Mouse (Mus musculus) heart, adult 8-10 months (tissue): ENCODE results near the gene Rnf5. TPM values are rescaled to one million over a fixed set of nuclear protein-coding genes. Genes with fewer than 3 reads are reported as not detected.

Experiments
- DNase-seq: peaks from one replicate; pipeline ENCODE4 v3.0.0; 2022; ENCODE audit warnings: low spot score
- total RNA-seq, 4 experiments: library from RNA; stranded (reverse); gene quantifications; 2 replicates each; pipeline ENCODE4 v1.2.4; 2022

Gene Rnf5
- total RNA-seq, result 10 to 100 TPM; 37.4 to 42.5 (median 39.1) TPM

DNA sequence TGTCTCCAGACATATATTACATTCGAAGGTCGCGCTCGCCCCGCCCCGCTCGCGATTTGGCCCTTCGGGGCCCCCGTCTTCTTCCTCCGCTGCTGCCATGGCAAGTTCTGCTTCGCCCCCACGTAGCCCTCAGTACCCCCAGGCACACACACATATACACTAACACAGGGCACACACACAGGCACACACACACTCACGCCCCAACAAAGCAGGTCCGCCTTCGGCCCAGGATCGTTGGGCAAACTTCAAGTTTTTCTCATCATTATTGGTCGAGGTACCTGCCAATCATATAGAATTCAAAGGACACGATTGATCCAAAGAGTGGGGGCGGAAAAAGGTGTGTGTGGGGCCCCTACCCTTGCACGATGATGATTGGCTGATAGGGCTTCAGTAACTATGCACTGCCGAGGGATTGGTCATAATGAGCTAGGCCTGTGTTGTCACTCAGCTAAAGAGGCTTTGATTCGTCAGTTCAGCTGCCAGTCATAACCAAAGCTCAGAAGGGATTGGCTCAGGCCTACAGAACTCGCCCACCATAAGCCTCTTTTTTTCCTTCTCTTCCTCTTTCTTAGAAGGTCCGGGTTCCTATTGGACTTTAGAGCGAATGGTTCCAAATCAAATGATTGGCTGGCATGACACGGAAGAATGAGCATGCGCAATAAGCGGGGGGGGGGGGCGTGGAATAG is at the start of gene Rnf5:
Gene Rnf5 (minus strand): TSS at position 316 of the 686 bp plus-strand sequence.
- peak; percentile 100 for DNase-seq

DNA sequence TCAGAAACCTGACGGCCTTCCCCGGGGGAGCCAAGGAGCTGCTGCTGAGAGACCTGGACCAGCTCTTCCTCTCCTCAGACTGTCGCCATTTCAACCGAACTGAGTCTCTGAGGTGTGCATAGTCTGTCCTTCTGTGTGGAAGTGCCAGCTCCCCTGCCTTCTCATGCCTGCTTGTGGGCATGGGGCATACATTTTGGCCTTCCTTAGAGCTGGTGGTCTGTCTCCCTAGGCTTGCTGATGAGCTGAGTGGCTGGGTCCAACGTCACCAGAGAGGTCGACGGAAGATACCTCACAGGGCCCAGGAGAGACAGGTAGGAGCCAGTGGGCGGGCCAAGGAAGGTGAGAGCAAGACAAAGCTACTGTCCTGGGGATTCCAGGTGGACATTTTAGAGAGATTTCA is 49.5 kb upstream of the Rnf5 start:
- no peak for DNase-seq

DNA sequence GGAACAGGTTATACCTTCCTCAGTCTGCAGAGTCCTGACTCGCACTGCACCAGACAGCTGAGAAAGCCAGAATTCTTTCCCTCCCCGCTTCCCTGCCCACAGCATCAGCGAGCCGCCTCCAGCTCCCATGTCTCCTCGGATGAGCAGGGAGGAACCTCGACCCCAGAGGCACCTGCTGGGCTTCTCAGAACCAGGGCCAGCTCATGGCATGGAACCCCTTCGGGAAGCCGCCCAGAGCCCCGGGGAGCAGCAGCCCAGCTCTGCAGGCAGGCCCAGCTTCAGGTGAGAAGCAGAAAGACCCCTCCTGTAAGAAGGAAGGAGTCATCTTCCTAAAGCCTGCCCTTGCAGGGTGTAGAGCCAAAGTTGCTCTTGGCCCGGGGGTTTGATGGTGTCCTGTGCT is 49.1 kb upstream of the Rnf5 start:
- no peak for DNase-seq

DNA sequence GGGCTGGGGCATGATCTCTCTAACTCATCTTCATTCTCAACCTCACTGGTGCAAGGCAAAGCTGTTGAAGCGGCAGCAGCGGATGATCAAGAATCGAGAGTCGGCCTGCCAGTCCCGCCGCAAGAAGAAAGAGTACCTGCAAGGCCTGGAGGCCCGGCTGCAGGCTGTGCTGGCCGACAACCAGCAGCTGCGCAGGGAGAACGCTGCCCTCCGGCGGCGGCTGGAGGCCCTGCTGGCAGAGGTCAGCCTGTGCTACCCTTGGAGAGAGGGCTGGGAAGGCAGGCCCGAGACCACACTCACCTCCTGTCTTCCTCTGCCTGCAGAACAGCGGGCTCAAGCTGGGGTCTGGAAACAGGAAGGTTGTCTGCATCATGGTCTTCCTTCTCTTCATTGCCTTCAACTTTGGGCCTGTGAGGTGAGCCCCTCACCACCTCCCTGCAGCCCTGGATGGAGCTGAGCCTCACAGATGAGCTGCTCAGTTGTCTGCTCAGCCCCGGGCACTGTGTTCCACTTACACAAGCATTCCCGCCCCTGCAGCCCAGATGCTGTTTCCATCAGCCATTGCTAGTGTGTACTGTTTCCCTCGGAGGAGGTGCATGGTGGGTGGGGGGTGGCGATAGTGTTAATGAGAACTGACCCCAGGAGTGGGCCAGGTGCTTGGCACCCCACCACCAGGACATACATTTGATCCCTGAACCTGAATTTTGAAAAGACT is 48.2 kb upstream of the Rnf5 start:
- DNase-seq, result no peak

DNA sequence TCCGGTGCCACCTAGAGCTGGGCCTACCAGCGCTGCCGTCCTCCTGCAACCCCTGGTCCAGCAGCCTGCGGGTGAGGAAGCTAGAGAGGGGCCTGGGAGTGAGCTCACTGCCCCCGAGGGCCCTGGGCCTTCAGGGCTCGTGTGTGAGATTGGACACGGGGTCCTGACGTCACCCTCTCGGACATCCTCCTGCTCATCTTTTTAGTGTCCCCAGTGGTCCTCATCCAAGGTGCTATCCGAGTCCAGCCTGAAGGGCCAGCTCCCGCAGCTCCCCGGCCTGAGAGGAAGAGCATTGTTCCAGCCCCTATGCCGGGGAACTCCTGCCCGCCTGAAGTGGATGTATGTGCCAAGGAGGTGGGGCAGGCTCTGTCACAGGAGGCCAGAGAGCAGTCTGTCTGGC is 47.3 kb upstream of the Rnf5 start:
- DNase-seq, result no peak

DNA sequence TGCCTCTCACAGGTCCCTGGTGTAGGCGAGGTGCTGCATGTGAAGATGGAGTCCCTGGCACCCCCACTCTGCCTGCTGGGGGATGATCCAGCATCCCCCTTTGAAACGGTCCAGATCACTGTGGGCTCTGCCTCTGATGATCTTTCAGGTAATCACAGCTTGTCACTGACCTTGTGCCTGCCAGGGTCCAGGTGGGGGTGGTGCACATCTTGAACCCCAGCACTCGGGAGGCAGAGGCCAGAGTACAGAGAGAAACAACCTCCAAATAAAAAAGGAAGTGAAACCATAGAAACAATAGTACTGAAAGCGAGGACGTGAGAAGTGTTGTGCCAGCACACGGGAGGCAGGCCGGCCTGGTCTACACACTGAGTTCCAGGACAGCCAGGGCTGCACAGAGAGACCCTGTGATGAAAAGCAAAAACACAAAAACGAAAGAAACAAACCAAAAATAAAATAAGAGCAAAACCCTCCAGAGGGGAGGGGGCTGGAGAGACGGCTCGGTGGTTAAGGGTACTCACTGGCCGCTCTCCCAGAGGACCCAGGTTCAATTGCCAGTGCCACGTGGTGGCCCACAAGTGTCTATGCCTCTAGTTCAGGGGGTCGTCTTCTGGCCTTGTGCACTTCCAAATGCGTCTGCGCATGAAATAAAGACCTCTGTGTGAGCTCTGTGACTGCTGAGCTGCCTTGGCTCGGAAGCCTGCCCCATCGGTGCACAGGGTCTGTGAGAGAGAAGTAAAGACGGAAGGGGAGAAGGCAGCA is 45.8 kb upstream of the Rnf5 start:
- no peak for DNase-seq

DNA sequence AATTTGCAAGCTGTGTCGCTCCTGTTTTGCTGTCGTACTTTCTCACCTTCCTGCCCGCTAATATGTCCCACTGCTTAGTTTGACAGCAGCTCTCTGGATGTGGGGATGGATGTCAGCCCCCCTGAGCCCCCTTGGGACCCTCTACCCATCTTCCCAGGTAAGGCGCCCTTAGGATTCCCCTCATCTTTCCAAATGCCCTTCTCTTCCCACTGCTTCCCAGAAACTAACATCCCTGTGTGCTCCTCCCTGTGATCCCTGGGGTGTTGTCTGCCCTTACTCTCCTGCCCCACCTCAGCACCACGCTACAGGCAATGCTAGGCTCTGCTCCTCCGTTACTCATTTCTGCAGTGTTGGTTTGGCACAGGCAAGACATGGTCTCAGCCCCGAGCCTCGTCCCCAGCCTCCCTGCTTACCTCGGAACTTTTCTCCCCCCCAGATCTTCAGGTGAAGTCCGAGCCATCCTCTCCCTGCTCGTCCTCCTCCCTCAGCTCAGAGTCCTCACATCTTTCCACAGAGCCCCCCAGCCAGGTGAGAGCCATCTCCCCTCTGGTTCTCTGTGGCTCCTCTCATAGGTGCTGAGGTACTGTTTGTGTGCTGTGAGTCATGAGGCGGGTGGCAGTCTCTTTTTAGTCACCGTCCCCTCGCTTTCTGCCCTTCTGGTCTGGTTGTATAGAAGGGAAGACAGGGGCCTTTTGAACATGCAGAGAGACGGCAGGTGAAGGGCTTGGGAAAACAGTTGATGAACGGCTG is 44.8 kb upstream of the Rnf5 start:
- no peak for DNase-seq

DNA sequence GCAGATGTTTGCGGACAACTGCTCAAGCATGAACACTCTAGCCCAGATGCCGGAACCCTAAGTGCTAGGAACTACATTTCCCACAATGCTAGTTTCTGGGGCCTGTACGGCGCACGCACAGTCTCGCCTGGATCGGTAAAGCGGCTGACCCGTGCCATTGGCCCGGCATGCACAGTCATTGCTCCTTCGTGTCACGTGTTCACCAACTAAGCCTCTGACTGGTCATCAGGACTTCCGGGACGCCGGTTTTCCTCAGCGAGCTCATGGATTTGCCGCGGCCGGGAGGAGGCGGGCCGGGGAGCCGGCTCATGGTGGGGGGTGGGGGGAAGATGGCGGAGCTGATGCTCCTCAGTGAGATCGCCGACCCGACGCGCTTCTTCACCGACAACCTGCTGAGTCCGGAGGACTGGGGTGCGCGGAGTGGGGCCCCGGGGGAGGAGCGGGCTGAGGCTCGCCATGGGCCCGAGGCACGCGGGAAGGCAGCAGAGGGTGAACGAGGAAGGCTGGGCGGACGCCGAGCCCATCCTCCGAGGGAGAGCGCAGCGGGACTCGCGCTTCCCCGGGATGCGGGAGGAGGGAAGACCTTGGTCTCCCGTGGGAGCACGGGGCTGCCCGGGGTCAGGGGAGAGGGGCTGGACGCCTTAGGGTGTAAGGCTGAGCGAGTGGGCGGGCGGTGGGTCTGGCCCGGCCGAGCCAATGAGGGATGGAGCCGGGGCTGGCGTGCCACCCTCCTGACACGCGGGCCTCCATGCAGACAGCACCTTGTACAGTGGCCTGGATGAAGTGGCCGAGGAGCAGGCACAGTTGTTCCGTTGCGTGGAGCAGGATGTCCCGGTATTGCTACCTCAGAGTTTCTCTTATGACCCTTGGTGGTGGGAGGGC is 43.7 kb upstream of the Rnf5 start, which contains the start of gene Atf6b:
Gene Atf6b (plus strand): TSS at position 241 of the 882 bp plus-strand sequence.
- DNase-seq, result peak; percentile 97

DNA sequence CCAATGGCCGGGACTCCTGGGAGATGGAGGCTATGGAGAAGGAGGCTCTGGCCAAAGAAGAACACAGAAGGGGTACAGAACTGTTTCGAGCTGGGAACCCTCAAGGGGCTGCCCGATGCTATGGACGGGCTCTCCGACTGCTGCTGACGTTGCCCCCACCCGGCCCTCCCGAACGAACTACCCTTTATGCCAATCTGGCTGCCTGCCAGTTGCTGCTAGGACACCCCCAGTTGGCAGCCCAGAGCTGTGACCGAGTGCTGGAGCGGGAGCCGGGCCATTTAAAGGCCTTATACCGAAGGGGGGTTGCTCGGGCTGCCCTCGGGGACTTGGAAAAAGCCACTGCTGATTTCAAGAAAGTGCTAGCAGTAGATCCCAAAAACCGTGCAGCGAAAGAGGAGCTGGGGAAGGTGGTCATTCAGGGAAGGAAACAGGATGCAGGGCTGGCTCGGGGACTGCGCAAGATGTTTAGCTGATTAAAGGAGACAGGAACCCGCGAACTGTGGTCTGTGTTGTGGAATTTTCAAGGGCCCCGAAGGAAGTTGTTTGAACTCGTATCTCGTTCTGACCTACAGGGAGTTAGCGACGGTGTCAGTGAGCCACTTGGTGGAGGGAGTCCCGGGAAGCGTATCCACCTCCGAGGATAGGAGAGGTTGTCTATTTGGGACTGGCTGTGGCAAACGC is 42.5 kb upstream of the Rnf5 start:
- DNase-seq, result no peak

DNA sequence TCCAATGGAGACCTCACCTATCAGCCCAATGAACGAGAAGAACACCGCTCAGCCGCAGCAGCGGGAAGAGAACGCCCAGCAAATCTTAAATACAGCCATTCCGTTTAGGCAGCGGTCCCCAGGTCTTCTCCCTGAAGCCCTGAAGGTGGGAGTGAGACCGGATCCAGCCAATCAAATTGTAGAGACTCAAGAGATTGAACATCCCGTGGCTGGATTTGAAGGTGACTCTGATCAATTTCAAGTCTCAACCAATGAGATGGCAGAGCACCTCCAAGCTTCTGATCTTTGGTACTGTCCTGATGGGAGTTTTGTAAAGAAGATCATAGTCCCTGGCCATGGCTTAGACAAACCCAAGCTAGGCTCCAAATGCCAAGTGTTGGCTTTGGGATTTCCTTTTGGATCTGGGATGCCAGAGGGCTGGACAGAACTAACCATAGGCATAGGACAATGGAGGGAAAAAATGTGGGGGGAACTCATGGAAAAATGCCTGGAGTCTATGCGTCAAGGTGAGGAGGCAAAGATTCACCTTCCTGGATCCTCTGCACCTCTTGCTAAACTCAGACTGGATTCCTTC is 41.9 kb upstream of the Rnf5 start:
- DNase-seq, result no peak

DNA sequence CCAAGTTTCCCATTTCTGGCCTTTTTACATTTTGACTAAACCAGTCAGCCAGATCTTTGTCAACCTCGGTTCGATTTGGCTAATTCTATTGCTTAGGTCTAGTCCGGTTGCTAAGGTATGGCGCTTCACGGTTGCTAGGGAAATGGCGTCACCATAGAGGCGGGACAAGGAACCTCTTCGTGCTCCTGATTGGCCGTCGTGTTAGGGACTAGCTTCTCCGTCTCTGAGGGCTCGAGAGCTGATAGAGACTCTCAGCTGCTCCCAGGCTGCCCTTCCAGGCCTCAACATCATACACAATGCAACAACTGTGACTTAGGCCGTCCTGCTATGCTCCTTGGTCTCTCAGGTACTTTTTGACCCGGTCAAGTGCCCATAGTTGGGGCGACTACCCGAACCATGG is 41.1 kb upstream of the Rnf5 start, which contains the start of gene Fkbpl:
Gene Fkbpl (plus strand): TSS at position 157 of the 400 bp plus-strand sequence.
- DNase-seq, result peak; percentile 98

DNA sequence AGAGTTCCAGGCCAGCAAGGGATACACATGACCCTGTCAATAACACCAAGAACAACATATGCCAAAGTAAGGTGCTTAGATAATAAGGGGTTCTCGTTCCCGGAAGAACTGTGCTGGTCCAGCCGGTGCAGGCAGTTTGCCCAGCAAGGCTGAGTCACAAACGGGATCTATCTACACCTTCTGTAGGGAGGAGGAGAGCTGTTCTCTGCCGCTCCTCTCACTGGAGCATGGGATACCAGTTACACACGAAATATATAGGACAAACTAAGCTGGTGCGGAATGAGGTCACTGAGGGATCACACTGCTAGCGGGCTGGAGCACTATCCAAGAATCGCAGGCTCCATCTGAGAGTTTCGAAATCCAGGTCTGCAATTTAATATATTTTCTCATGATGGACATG is 40.5 kb upstream of the Rnf5 start:
- DNase-seq, result no peak

DNA sequence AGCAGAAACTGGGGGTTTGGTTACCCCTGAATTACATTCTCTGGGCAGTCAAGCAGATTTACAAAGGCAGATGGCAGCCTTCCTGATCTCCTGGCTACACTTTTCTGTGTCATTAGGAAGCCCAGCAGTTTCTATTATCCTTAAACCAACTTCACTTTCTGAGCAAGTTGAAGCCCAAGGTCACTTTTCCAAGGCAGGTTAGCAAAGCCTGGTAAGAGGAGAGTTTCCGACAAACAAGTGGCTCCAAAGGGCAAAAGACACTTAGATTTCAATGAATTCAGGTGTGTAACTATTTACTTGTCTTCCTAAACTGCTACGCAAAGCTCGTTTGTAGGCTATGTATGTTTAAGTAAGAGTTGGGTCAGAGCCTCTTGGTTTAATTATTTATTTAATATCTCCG is 39.9 kb upstream of the Rnf5 start:
- no peak for DNase-seq

DNA sequence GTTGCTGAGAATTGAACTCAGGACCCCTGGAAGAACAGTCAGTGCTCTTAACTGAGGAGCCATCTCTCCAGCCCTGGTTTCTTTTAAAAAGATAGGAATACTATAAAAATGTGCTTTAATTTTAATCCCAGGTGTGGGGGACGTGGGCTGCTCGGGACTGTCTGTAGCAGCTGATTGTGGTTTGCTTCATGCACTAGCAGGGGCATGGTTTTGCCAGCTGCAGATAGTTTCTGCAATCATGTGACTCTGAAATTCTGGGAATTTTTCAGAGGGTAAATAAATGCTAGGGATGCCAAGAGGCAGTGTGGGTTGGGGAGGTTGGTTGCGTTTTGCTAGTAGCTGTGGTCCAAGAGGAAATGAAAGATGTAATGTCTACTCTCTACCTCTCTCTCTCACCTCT is 38.5 kb upstream of the Rnf5 start:
- no peak for DNase-seq

DNA sequence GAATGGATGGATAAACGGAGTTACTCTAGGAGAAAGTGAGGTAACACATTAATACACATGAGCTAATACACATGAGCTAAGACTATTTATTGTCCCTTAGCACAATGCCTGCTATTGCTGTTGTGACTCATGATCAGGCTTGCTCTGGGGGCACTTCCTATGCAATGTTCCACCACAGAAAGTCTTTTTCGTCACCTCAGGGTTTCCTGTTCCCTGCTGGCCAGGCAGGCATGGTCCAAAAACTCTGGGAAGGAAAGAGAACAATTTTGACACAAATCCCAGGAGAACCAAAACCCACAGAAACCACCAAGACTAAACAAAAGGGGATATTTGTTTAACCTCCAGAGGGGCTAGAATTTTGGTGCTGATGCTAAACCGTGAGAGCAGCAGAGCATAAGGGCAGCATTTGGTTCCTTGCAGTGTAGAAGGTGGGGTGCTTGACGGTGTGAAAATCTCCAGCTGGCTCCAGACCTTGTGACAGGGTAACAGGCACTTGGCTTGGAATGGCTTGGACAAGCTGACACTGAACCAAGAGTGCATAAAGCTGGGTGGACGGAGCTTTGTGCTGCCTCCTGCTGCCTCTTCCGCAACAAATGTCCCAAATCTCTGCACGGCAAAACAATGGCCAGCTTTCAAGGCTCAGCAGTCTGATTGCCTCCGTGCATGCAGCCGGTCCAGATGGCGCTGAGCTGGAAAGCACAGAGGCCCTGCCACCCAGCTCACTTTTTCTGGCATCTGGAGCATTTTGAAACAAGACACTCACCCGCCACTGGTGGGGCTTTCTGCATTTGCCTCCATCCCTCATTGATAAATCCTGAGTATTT is 37.5 kb upstream of the Rnf5 start:
- DNase-seq, result no peak

DNA sequence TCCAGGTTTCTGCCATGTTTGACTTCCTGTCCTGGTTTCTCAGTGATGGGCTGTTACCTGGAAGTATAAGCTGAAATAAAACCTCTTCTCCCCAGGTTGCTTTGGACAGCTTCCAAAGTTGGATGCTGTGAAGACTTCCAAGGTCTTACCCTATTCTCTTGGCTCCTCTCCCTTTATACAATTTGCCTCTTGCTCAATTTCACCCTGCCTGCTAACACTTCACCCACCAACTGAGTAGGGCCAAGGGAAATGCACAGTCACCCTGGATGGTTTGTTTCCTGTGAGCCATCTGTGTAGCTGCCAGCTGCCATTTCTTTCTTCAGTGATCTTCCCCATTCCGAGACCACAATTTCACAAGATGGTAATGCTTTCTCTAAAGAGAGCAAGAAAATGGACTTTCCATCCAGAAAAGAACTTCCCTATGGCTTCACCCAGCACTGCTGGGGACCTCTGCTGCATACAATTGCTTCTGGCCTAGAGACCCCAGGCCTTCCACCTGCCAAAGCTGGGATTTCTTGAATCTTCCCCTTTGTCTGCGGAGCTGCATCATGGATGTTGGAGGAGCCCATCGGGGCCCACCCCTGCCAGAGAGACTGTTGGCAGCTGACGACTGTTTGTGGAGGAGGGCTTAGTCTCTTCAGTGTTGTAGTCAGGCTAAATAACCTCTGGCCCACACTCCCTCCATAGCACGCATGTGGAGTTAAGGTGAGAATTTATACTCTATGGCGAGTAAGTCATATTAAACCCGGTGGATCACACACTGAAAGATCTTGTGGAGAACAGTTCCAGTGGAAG is 36.2 kb upstream of the Rnf5 start:
- no peak for DNase-seq

DNA sequence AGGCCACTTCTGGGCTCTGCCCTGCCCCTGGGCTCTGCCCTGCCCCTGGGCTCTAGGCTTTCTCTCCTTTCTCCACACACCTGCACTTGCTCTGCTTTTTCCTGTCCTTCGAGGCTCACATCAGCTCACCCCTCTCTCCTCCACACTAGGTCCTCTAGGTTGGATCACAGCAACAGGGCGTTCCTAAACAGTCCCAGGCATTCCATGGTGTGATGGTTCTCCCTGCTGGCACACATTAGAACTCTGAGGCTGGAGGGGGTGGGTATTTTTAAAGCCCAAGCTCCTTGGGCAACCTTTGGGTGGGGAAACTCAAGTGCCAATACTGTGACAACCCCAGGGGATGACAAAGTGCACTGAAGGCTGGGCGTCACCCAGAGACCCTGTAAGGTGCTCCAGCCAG is 34.0 kb upstream of the Rnf5 start:
- no peak for DNase-seq

DNA sequence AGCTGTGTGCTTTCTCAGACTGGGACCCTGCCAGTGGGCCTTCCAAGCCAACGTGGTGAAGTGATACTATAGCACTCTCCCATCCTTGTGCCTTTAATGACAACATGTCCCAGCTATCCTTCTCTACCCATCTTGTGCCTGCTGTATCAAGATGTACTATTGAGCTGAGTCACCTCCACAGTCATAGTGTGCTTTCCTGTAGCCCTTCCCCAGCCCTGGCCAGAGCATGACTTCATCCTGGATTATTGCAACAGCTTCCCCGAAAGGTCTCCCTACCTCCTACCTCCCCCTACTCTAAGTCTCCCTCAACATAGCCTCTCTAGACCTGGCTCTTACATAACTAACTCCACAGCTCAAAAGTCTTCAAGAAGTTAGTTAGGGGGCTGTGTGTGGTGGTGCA is 32.2 kb upstream of the Rnf5 start:
- no peak for DNase-seq
